Mouse (Mus musculus) spleen, adult 2 months (tissue): ENCODE data around the gene Scimp.

Experiments used
- CTCF ChIP-seq: fragments of 200-500 bp; IDR thresholded peaks from 2 replicates; pipeline ENCODE4 v1.5.1; 2011; ENCODE audit warnings: mild to moderate bottlenecking, inconsistent platforms; ENCODE audit not compliant: insufficient read depth, insufficient read length, insufficient replicate concordance; ENCODE audit errors: extremely low read depth
- POLR2A ChIP-seq: fragments of 200-500 bp; IDR thresholded peaks from 2 replicates; pipeline ENCODE4 v1.6.1; 2011; ENCODE audit warnings: low read depth, low read length, inconsistent platforms

DNA sequence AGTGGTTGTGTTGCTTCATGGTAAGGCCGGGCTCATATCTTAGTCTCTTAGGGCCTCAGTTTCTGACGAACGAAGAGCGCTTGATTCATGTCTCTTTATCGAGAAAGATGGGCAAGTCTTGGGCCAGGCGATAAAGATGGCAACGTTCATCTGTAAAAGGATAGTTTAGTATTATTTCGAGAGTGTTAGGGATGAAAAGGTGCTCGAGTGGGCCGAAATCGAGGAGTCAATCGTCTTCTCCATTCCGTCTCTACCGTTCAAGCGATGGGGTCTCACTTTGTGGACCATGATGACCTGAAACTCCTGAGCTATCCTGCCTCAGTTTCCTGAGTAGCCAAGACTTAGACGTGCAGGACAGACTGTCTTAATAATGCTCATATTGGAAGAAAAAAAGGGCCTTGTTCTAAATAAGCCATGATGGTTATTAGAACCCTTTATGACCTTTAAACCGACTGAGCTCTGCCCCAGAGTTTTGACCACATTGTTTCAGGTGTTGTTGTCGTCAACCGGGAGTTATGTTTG lies 33.1 kb upstream of the Scimp start:
- TF ChIP-seq CTCF (no peak), POLR2A (no peak)
